Mouse (Mus musculus) lung, postnatal 25 days (tissue): ENCODE results near the gene Dhps.
"Not testable (repeated sequence)": the region's sequence is repeated elsewhere in the genome, so short reads cannot be mapped to it uniquely, and the experiment has no call there.

Source experiments
- DNase-seq: peaks from one replicate; pipeline ENCODE4 v3.0.0; 2022; ENCODE audit warnings: low spot score

Dhps gene

DNA sequence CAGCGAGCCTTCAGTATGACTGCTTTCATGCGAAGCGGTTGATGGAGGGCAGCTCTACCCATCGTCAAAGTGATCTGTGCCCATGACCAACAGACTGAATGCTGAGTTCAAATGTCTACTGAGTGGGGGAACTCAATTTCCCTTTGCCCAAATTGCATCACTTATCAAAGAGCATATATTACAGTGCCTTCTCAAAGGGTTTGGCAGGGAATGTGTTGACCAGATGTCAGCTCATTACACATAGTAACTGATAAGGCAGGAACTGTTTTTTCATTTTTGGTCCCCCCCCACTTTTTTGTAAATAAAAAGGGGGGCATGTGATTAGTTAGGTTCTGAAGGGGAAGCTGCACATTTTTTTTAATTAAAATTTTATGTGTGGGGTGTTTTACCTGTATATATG lies 9.0 kb upstream of the Dhps start:
- no peak for DNase-seq

DNA sequence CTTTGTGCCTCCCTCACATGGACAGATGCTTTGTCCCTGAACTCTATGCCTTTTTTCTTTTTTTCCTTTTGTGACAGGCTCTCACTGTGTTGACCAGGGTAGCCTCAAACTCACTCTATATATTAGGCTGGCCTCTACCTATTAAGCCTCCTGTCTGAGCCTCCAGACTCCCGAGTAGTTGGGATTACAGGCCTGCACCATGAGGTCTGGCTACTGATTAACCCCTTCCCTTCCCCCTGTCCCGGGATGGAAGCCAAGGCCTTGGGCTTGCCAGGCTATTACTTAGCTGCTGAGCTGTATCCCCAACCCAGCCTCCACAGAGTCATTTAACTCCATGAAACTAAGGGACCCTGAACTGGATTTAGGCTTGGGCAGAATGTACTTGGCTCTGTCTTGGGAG lies 6.3 kb upstream of the Dhps start:
- DNase-seq, result no peak

DNA sequence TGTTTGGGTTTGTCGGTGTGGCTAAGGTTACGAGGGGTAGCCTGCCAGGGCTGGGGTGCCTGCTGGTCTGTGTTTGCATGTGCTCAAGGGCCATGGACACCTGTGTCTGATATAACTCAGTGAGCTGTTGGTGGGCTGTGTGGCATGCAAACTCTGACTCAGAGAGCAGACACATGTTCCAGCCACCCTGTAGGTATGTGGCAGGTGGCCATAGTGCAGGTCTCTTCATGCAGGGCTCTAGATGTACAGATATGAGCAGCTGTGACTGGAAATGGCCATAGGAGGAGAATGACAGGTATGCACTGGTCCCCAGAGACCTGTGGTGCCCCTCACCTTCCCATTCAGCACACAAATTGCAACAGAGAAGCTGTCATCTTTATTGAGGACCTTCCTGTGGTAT lies 4.4 kb upstream of the Dhps start:
- DNase-seq, result no peak

DNA sequence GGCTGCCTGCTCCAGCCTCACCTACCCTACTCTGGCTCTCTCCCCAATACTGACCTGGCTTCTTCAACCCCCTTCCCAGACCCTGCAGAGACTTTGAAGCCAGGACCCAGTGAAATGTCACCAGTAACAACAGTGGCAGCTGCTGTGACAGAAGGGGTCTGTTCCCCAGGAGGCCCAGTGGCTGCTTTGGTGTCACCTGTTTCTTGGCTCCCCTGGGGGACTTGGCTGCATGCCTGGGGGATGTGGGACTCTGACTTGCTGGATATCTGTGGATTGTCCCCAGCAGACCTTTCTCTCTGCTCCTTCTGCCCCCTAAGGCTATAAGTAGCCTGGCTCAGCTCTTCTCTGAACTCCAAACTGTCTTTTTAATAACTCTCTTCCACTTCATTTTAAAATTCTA lies 3.6 kb upstream of the Dhps start, which contains the start of gene Gm5741:
Gm5741 (minus strand) TSS at position 1 of the 400 bp plus-strand sequence.
- no peak for DNase-seq

DNA sequence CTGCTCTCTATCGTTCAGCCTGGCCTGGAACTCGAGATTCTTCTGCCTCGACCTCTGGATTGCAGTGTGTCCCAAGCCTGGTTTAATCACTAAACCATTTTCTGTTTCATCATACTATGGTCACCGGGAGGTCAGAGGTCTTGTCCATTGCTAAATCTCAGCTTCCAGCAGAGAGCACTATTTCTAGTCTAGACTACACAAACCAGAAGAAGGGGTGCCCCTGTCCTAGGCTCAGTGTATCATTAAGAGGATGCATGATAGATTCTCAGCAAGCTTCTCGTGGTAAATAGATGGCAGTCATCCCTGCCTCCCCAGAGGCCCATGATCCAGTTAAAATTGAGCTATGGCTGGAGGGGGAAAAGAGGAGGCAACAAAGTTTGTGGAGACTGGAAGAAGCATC lies 516 bp upstream of the Dhps start:
- no peak for DNase-seq

DNA sequence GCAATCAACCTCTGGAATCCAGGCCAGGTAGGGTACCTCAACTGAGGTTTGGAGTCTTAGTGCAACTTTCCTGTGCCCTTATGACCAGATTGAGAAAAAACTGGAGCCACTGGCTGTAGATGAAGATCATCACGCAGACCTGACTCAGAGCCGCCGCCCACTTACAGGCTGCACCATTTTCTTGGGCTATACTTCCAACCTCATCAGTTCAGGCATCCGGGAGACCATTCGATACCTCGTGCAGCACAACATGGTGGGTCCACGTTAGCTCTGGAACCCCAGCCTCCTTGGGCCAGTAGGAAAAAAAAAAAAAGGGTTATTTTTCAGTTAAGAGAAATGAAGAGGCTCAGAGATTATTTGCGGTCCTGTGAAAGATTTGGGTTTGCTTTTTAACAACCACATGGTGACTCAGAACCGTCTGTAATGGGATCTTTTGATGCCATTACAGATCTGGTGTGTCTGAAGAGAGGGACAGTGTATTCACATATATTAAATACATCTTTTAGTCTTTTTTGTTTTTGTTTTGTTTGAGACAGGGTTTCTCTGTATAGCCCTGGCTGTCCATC lies 890 bp downstream of the Dhps start:
- DNase-seq, result no peak

DNA sequence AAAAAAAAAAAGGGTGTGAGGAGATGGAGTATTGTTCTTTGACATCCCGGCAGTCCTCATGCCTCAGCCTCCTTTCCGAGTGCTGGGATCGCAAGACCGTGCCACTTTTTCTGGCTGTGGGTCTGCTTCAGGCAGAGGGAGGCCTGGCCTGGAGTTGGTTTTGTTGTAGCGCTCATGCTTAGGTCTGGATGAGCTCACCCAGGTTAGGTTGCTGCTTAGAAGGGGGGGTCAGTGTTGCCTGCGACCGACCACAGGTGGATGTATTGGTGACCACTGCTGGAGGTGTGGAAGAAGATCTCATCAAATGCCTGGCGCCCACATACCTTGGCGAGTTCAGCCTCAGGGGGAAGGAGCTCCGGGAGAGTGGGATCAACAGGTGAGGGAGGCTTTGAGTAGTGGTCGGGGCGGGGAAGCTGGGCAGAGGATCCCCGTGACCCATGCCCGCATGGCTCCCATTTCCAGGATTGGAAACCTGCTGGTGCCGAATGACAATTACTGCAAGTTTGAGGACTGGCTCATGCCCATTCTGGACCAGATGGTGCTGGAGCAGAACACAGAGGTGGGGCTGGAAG lies 1.6 kb downstream of the Dhps start:
- DNase-seq, result no peak

DNA sequence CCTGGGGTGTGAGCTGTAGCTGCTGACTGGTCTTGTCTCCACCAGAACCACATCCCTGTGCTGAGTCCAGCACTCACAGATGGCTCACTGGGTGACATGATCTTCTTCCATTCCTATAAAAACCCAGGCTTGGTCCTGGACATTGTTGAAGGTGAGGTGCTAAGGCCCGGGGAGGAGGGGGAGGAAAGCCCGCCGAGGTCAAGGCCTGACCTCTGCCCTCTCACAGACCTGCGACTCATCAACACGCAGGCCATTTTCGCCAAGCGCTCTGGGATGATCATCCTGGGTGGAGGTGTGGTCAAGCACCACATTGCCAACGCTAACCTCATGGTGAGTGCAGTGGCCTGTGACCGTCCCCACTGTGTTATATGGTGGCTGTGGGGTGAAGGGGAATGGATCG lies 2.6 kb downstream of the Dhps start:
- no peak for DNase-seq

DNA sequence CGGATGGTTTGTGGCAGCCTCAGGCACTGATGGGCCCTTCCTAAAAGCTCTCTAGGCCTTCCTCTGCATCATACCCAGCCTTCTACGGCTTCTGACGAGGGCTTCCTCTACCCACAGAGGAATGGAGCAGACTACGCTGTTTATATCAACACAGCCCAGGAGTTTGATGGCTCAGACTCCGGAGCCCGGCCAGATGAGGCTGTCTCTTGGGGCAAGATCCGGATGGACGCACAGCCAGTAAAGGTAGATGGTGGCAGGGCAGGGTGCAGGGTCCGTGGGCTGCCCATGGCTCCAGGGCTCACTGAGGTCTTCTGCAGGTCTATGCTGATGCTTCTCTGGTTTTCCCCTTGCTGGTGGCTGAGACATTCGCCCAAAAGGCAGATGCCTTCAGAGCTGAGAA lies 3.1 kb downstream of the Dhps start:
- no peak for DNase-seq

DNA sequence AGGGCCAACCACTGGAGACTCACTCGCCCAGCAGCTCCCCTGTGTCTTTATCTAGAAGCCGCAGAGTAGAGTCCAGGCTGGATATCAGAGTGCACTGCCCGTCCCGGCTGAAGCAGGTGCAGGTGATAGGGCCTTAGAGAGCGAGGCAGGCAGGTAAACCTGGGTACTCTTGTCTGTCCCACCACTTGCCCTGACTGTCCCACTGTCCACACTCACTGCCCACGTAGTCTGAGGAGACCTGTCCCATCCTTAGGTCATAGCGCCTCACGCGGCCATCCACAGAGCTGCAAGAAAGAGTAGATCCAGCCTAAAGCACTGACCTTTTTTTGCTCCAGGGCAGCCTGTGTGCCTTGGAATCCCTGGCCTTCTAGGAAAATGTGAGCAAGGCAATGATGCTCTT lies 4.4 kb downstream of the Dhps start:
- DNase-seq, result no peak

DNA sequence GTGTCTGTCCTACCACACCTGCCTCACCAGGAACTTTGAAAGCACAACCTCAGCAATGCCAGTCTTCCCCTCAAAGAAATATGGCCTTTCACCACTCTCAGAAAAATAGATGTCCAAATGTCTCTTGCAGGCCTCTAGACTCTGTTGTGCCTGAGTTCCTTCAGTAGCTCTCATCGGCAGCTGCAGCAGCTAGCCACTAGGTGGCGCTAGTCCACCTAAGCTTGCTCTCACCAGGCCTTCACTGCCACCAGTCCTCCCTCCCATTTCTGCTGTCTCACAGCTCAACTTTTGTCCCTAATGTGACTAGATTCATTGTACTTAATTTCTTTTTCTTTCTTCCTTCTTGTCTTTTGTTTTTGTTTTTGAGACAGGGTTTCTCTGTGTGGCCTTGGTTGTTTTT lies 5.4 kb downstream of the Dhps start:
- DNase-seq, result peak; percentile 84

DNA sequence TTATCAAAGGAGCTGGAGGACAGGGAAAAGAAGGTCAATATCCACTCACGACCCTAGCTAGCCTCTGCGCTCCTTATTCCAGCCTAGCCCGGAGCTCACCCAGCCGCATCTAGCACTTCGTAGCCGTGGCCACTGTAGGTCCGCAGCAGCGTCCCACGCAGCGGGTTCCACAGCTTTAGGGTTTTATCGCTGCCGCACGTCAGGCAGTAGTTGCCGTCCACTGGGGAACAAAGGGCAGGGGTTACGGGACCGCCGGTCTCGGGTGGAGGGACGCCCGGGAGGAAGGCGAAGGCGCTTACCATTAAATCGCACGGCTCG lies 8.6 kb downstream of the Dhps start:
- no peak for DNase-seq

DNA sequence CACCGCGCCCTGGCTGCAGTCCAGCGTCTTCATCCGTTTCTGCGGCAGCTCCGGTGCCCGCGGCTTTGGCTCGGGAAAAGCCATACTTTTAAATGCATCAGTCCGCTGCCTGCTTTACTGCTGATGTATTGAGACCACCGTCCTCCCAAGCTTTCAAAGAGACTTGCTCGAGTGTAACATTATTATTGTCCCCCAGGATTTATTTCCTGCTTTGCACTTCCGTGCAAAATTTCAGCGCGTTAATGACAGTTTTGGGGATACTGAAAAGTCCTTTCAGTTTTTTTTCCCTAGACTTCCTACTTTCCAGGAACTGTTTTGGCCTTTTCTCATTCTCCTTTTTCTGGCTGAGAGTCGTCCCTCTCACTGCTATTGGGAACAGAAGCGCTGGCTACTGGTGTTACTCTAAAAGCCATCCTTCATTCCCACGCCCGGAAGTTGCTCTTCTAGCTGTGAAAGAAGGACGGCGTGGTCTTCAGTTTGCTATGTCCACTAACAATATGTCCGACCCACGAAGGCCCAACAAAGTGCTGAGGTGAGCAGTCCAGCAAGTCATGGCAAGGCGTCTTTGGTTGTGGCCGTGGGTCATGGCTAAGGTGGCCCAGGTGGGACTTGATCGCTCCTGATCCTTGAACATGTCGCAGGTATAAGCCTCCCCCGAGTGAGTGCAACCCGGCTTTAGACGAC lies 9.1 kb downstream of the Dhps start, which contains the start of gene Wdr83os:
Wdr83os (plus strand) TSS at position 209 of the 684 bp plus-strand sequence.
- peak; percentile 47 for DNase-seq

DNA sequence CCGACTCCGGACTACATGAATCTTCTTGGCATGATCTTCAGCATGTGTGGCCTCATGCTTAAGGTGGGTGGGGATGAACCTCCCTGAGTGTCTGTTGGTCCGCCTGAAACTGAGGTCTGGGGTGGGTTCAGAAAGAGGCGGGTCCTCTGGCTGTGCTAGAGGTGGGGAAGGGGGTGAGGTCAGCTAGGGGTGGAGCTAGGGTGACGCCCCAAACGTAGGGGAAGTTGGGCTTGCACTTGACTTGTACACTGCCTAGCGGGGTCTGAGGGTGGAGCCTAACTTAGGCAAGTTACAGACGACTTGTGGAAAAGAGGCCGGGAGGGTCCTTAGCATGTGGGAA lies 9.6 kb downstream of the Dhps start, which contains the start of gene Wdr83:
Wdr83 (minus strand) TSS at position 91 of the 340 bp plus-strand sequence.
- peak; percentile 61 for DNase-seq

DNA sequence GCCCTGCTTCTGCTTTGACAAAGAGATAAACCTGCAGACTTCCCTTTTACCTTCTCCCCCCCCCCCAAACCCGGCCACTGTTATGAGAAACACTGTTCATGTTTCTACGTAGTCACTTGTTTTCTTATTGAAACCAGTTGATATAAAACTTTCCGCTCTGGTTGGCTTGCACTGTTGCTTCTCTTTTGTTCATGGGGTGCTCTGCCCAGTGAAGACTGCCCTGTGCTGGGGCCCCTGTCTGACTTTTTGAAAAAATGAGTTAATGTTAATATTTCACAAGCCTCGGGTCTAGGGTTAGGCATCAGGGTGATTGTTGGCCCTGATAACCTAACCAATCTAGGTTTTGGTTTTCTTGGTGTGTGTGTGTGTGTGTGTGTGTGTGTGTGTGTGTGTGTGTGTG lies 10.6 kb downstream of the Dhps start:
- not testable (repeated sequence) for DNase-seq

DNA sequence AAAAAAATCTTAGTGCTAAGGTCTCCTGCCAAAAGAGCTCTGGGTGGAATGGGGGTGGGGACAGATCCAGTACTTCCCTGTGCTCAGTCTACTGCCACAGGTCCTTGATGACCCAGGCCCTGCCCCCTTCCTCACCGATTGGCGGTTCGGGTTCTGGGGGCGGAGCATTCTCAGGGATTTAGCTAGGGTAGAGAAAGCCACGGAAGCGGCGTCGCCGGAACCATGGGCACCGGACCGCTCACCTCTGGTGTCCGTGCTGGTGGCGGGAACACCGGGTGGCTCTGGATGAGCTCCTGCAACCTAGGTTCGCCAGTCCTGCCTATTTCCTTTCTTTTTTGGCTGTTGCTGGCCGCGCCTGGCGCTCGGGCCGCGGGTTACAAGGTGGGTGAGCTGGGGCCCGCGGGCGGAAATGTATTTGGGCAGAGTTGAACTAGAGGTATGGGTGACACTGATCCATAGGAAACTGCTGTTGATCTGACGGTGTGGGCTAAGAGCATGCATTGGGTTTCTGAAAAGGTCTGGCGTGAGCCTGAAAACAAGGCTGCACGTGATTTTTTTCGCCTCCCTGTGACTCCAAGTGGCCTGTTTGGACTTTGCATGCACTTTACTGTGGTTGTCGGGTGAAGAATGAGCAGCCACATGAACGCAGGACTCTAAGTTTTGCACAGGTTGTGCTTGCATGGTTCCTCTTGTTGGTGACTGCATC lies 11.7 kb downstream of the Dhps start, which contains the start of gene Man2b1:
Man2b1 (plus strand) TSS at position 163 of the 706 bp plus-strand sequence.
- peak; percentile 96 for DNase-seq

DNA sequence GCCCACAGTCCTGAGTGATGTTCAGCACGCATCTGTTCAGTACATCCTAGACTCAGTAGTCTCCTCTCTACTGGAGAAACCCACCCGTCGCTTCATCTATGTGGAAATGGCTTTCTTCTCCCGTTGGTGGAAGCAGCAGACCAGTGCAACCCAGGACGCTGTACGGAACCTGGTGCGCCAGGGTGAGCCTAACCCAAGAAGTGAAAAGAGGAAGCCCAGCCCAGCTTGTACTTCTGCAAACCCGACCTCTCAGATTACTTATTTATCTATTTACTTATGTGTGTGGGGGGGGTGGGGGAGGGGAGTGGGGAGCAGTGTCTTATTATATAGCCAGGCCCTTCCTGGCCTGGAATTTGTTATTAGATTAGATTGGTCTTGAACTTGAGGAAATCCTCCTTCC lies 13.1 kb downstream of the Dhps start:
- DNase-seq, result no peak

DNA sequence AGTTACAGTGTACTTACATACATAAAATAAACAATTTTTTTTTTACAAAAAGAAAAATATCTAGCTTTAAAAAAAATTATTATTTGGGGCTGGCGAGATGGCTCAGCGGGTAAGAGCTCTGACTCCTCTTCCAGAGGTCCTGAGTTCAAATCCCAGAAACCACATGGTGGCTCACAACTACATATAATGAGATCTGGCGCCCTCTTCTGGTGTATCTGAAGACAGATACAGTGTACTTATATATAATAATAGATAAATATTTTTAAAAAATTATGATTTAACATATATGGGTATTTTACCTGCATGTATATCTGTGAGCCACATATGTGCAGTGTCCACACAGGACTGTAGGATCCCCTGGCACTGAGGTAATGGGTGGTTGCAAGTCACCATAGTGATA lies 14.7 kb downstream of the Dhps start:
- DNase-seq, result no peak

DNA sequence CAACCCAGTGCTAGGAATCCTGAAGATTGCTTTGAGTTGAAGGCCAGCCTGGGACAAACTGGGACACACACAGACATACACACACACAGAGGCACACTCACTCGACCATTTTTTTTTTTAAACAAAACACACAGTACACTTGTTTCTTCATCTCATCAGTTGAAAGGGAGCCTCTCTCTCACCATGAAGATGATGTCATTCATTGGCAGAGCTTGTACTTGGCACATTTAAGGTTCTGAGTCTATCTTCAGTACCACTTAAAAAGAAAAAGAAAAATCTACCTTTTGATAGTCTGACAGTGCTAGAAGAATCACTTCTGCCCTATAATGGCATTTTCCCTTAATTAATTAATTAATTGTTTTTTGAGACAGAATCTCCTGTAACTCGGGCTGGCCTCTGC lies 17.2 kb downstream of the Dhps start:
- DNase-seq, result no peak

DNA sequence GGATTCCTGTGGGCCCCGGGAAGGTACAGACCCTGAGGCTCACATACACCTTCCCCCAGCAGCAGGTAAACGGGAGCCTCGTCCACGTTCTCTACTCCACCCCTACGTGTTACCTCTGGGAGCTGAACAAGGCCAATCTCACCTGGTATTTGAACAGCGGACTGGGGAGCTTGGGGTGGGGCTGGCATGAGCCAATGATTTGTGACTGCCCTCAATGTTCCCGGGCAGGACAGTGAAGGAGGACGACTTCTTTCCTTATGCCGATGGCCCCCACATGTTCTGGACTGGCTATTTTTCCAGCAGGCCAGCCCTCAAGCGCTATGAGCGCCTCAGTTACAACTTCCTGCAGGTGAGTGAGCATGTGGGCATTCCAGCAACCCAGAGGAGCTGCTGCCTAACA lies 19.3 kb downstream of the Dhps start:
- no peak for DNase-seq

DNA sequence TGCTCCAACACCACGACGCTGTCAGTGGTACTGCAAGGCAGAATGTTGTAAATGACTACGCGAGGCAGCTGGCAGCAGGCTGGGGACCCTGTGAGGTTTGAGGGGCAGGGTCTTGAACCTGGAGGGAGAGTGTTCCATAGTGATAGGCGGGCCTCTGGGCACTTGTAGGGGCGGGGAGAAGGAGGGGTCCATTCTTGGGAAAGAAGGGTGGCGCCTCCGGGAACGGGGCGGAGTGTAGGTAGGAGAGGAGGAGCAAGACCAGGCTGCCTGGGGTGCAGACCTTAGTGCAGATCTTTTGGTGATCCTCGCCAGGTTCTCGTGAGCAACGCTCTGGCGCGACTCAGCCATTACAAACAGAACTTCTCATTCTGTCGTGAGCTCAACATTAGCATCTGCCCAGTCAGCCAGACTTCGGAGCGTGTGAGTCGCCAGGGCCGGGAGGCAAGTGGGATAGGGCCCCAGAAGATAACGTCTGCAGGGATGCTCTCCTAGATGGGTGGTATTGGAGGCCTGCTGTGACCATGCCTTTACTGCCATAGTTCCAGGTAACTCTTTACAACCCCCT lies 20.1 kb downstream of the Dhps start:
- DNase-seq, result no peak

DNA sequence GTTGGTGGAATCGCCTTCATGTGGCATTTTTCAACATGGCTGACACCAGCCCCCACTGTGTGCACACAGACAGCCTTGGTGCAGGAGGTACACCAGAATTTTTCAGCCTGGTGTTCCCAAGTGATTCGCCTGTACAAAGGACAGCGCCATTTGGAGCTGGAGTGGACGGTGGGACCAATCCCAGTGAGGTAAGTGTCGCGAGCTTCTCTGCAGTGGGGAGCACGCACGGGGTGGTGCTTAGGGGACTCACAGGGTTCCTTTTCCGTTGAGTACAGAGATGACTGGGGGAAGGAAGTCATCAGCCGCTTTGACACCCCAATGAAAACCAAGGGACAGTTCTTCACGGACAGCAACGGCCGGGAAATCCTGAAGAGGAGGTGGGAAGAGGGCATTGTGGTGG lies 23.5 kb downstream of the Dhps start:
- DNase-seq, result no peak

DNA sequence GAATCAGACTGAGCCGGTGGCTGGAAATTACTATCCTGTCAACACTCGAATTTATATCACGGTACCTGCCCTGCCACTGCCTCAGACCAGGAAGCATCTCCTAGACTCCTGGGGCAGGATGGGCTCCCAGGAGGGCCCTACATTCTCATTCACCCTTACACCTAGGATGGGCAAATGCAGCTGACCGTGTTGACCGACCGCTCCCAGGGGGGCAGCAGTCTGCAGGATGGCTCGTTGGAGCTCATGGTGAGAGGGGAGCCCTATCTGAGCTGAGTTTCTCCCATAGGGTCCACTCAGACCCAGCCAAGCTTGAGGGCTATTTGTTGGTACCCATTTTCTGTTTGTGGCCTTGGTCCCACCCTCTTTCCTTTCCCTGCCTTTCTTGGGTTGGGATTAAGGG lies 24.0 kb downstream of the Dhps start:
- no peak for DNase-seq
